Mouse (Mus musculus) ES-CJ7 (cell line): ENCODE measurements around the gene Leng9.
"Not testable (repeated sequence)": the region's sequence is repeated elsewhere in the genome, so short reads cannot be mapped to it uniquely, and the experiment has no call there.

ENCODE experiments used
- DNase-seq: peaks from one replicate; pipeline ENCODE4 v3.0.0; 2011; ENCODE audit warnings: low read depth, low spot score

Gene Leng9

GRCm38 (mm10) chr7:4150059-4150541 is at the start of gene Leng9:
TSS of gene Leng9 (minus strand) at chr7:4150374.
- peak; percentile 73 for DNase-seq

GRCm38 (mm10) chr7:4178438-4178837 is 28.3 kb upstream of the Leng9 start:
- DNase-seq = peak; percentile 71

- DNase-seq = no peak
Measured at GRCm38 (mm10) chr7:4170193-4170938, 20.2 kb upstream of the Leng9 start.

GRCm38 (mm10) chr7:4167098-4167497 is 16.9 kb upstream of the Leng9 start:
- no peak for DNase-seq

- DNase-seq = no peak
Measured at GRCm38 (mm10) chr7:4165286-4165685, 15.1 kb upstream of the Leng9 start.

- DNase-seq = peak; percentile 73
Measured at GRCm38 (mm10) chr7:4164090-4164910, 14.1 kb upstream of the Leng9 start, which contains the start of gene Cdc42ep5. TSS of gene Cdc42ep5 (minus strand) at chr7:4164860.

GRCm38 (mm10) chr7:4163571-4164072 is 13.4 kb upstream of the Leng9 start:
- peak; percentile 72 for DNase-seq

- DNase-seq = not testable (repeated sequence)
Measured at GRCm38 (mm10) chr7:4161596-4161995, 11.4 kb upstream of the Leng9 start.

GRCm38 (mm10) chr7:4154976-4155375 is 4.8 kb upstream of the Leng9 start:
- DNase-seq = peak; percentile 87

GRCm38 (mm10) chr7:4154356-4154755 is 4.2 kb upstream of the Leng9 start:
- DNase-seq = peak; percentile 39

GRCm38 (mm10) chr7:4151241-4151640 is 1.1 kb upstream of the Leng9 start:
- DNase-seq = no peak

GRCm38 (mm10) chr7:4150811-4151221 is 642 bp upstream of the Leng9 start:
- peak; percentile 58 for DNase-seq

GRCm38 (mm10) chr7:4149209-4150054 is 742 bp downstream of the Leng9 start:
- DNase-seq = peak; percentile 87

- no peak for DNase-seq
Measured at GRCm38 (mm10) chr7:4148341-4149208, 1.6 kb downstream of the Leng9 start.

GRCm38 (mm10) chr7:4147836-4148235 is 2.3 kb downstream of the Leng9 start:
- no peak for DNase-seq

- no peak for DNase-seq
Measured at GRCm38 (mm10) chr7:4147371-4147770, 2.8 kb downstream of the Leng9 start.

- no peak for DNase-seq
Measured at GRCm38 (mm10) chr7:4146241-4147180, 3.7 kb downstream of the Leng9 start.

- DNase-seq = peak; percentile 78
Measured at GRCm38 (mm10) chr7:4145552-4146190, 4.5 kb downstream of the Leng9 start.
